Mouse (Mus musculus) intestine, postnatal 0 days (tissue): ENCODE results near the gene Mapk12. TPM values are rescaled to one million over a fixed set of nuclear protein-coding genes. Genes with fewer than 3 reads are reported as not detected.

ENCODE experiments used
- ATAC-seq: fragments of 200-750 bp; cut with Nextera tagmentation; 2 replicates; pipeline ENCODE4 v1.8.0; 2017; ENCODE audit warnings: mild to moderate bottlenecking, moderate TSS enrichment, moderate library complexity
- H3K27ac ChIP-seq: fragments of 300-500 bp; sonication (generic); 2 replicates; pipeline ENCODE4 v1.5.1; 2014; ENCODE audit warnings: mild to moderate bottlenecking, low read depth, low read length, moderate library complexity
- H3K27me3 ChIP-seq: fragments of 300-500 bp; sonication (generic); replicated peaks from 2 replicates; pipeline ENCODE4 v1.6.1; 2014; ENCODE audit warnings: low read length, mixed read lengths; ENCODE audit not compliant: control insufficient read depth, insufficient read depth
- H3K36me3 ChIP-seq: fragments of 300-500 bp; sonication (generic); 2 replicates; pipeline ENCODE4 v1.6.1; 2014; ENCODE audit warnings: mild to moderate bottlenecking, moderate library complexity; ENCODE audit not compliant: control insufficient read depth, insufficient read depth
- H3K4me1 ChIP-seq: fragments of 300-500 bp; sonication (generic); replicated peaks from 2 replicates; pipeline ENCODE4 v1.6.1; 2014; ENCODE audit warnings: antibody characterized with exemption, low read length, mixed read lengths; ENCODE audit not compliant: control insufficient read depth, insufficient read depth
- H3K4me2 ChIP-seq: fragments of 300-500 bp; sonication (generic); replicated peaks from 2 replicates; pipeline ENCODE4 v1.6.1; 2014; ENCODE audit warnings: low read depth, mild to moderate bottlenecking, moderate library complexity
- H3K4me3 ChIP-seq: fragments of 300-500 bp; sonication (generic); 2 replicates; pipeline ENCODE4 v1.5.1; 2014; ENCODE audit warnings: low read depth, low read length
- H3K9ac ChIP-seq: fragments of 300-500 bp; sonication (generic); 2 replicates; pipeline ENCODE4 v1.6.1; 2014; ENCODE audit warnings: mild to moderate bottlenecking, low read depth, low read length
- H3K9me3 ChIP-seq: fragments of 300-500 bp; sonication (generic); 2 replicates; pipeline ENCODE4 v1.6.1; 2016; ENCODE audit warnings: mixed run types; ENCODE audit not compliant: control insufficient read depth
- CTCF ChIP-seq: sonication (generic); IDR thresholded peaks from 2 replicates; pipeline ENCODE4 v1.5.1; 2016; ENCODE audit warnings: low read depth, mild to moderate bottlenecking, control low read depth, antibody characterized with exemption, moderate library complexity
- WGBS: fragments of 180-500 bp; shearing (Covaris S2); extraction: QIAGEN DNeasy Blood & Tissue Kit; methylation state at CpG from one replicate; pipeline ENCODE4 v1.1.7; 2014; 5-methylcytosine and 5-hydroxymethylcytosine counted together
- polyA plus RNA-seq: library from polyadenylated mRNA; unstranded; fragments of >200 nt; fragmentation: Nextera tagmentation; extraction: Ambion mirVana; gene quantifications from 2 replicates; pipeline ENCODE4 v1.2.1, GENCODE M21; 2015

The Mapk12 gene
- polyA plus RNA-seq, 1 experiment from 2014 or later = 2.7 TPM

DNA sequence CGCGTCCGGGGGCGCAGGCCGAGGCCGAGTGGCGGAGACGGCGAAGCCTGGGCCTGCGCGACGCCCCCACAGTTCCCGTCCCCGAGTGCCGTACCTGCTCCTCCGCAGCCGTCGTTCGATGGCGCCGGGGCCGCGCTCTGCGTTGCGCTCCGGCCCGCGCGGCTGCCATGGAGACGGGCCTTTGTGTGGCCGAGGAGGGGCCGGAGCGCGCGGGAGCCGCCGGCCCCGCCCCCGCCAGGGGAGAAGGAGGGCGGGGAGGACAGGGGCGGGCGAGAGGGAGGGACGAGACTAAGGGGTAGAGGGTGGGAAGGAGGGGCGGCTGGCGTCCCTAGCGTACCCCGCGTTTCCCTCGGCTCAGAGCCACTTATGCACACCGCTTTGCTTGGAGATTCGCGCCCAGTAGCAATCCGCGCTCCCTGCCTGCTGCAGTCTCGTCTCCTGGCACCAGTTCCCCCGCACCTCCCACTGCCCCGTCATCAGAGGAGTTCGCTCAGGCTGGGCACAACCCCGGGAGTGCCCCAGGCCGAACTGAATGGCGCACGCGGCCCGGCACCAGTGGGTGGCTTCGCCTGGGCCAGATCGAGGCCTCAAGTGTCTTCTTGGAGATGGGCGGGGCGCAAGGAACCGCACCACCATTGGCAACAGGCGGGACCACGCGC, 40.2 kb upstream of the Mapk12 start, which contains the start of gene Plxnb2:
Gene Plxnb2 (minus strand): TSS at position 218 of the 659 bp plus-strand sequence.
- H3K4me2 ChIP-seq = peak within 1 kb of the TSS; percentile 90
- 0% methylated on average over 61 of the region's 72 CpGs for WGBS
- peak; percentile 66 for ATAC-seq
- H3K4me1 ChIP-seq = peaks cover 27% of the 10 kb centered on the region
- H3K4me3 ChIP-seq = peak within 1 kb of the TSS; percentile 78
- no peaks in the 10 kb centered on the region for H3K27me3 ChIP-seq
- H3K9me3 ChIP-seq = no peaks in the 10 kb centered on the region
- TF ChIP-seq CTCF = no peak; the same call in 1 of the 2 replicates
- H3K36me3 ChIP-seq = no peaks in the 10 kb centered on the region
- H3K9ac ChIP-seq = peak within 1 kb of the TSS; percentile 79
- peak within 1 kb of the TSS; percentile 88 for H3K27ac ChIP-seq

DNA sequence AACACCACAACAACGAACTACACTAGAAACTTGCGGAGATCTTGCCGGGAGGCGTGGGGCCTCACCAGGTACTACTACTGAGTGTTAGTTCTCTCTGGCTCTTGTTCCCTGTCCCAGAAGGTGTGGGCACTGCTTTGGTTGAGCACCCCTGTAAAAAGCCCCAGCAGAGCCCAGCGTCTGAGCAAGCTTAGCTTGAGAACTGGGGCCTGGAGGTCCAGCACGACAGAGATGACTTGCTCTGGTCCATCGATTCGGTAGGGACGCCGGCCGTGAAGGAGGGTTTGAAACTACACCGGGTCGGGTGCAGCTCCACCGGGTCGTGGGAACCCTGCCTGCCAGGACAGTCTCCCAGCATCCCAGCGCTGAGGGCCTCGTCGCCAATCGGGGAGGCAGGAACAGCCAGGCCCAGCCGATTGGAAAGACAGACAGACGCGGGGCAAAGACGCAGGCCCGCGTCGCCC, 39.6 kb upstream of the Mapk12 start:
- under 1% methylated on average over 26 of the region's 26 CpGs for WGBS
- TF ChIP-seq CTCF = no peak

DNA sequence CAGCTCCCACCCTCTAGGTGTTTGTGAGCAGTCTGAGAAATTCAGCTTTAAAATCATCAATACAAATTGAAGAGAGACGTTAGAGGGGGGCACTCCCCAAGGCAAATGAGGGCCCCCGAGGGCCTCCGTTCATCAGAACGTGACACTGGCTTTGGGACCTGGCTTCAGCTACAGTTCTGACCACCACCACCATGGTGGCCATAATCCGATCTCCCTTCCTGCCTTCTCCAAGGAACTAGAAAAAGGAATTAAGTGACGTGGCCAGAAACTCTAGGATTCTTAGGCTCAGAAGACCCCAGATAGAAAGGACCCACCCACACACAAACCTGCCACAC, 39.1 kb upstream of the Mapk12 start:
- no peak for TF ChIP-seq CTCF
- H3K4me1 ChIP-seq = peaks cover 32% of the 10 kb centered on the region

More for the DNA sequence above, 39.6 kb upstream of the Mapk12 start:
- Histone ChIP-seq H3K27ac (peak overlapping the region; percentile 88), H3K27me3 (no peaks in the 10 kb centered on the region), H3K4me3 (peak overlapping the region; percentile 78), H3K4me2 (peak overlapping the region; percentile 90), H3K4me1 (peaks cover 32% of the 10 kb centered on the region), H3K9me3 (no peaks in the 10 kb centered on the region), H3K36me3 (no peaks in the 10 kb centered on the region), H3K9ac (peak overlapping the region; percentile 79)
- no peak for ATAC-seq

DNA sequence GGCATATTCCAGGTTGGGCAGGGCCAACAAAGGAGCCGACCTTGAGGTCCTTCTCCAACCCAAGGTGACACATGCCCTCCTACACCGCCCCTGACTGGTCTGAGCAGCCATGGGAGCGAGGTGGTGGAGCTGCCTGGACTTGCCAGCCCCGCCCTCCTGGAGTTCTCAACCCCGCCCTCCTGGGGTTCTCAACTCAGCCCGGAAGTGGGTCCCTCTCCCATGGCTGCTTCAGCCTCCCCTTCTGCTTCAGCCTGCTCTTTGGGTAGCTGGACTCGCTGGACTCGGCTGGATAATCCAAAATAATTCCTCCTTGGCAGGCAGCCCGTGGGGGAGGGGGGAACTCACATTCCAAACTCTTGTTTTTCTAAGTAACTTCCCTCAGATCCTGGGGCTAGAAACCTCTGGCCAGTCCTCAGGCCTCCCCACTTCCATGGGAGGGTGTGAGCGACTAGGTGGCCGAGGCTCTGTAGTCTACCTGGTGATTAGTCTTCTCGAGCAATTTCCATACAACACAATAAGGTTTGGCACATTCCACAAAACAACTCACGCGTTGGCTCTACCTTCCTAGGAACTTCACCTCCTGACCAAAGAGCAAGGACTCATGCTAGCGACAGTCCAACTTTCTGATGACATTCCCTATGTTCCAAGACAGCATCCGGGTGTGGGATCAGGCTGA, 38.6 kb upstream of the Mapk12 start:
- H3K36me3 ChIP-seq = no peaks in the 10 kb centered on the region
- peaks cover 34% of the 10 kb centered on the region for H3K4me1 ChIP-seq
- peak overlapping the region; percentile 78 for H3K4me3 ChIP-seq
- peak overlapping the region; percentile 90 for H3K4me2 ChIP-seq
- peak overlapping the region; percentile 88 for H3K27ac ChIP-seq
- H3K9me3 ChIP-seq = no peaks in the 10 kb centered on the region
- H3K27me3 ChIP-seq = no peaks in the 10 kb centered on the region
- WGBS = 1% methylated on average over 16 of the region's 16 CpGs
- TF ChIP-seq CTCF = no peak
- peak overlapping the region; percentile 79 for H3K9ac ChIP-seq
- peak; percentile 61 for ATAC-seq

More for the DNA sequence above, 39.1 kb upstream of the Mapk12 start:
- WGBS = under 1% methylated on average over 6 of the region's 6 CpGs
- no peaks in the 10 kb centered on the region for H3K9me3 ChIP-seq
- no peaks in the 10 kb centered on the region for H3K27me3 ChIP-seq
- H3K9ac ChIP-seq = peak overlapping the region; percentile 79; the same call in 1 of the 2 replicates
- ATAC-seq = no peak
- H3K36me3 ChIP-seq = no peaks in the 10 kb centered on the region
- peak overlapping the region; percentile 88 for H3K27ac ChIP-seq
- peak overlapping the region; percentile 90 for H3K4me2 ChIP-seq
- peak overlapping the region; percentile 78 for H3K4me3 ChIP-seq

DNA sequence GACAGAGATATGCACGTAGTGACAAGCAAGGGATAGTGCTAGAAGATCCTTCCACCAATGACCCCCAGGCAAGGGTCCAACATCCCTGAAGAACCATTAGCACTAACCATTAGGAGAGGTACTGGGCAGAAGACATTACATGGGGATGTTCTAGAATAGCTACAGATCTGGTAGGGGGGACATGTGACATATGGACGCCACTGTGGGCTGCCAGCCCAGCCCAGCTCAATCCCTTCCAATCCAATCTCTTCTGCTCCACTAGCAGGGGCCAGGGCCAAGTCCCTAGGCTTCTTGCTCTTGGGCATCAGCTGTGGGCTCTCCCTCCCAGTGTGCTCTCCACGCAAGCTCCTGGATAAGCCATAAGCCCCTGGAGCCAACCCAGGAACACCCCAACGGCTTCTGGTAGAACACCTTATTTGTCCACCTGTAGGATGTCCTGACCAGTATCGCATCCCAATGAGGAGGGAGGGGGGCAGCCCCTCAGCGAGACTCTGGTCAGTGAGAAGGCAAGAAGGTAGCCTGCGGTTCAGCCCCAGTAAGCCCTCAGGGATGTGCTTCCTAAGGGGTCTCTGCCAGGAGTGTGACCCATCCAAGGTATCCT, 37.9 kb upstream of the Mapk12 start:
- peaks cover 36% of the 10 kb centered on the region for H3K4me1 ChIP-seq
- no peaks in the 10 kb centered on the region for H3K36me3 ChIP-seq
- H3K27me3 ChIP-seq = no peaks in the 10 kb centered on the region
- H3K9me3 ChIP-seq = no peaks in the 10 kb centered on the region
- H3K27ac ChIP-seq = peak overlapping the region; percentile 88
- H3K9ac ChIP-seq = peak overlapping the region; percentile 79
- 47% methylated on average over 7 of the region's 7 CpGs for WGBS
- no peak for ATAC-seq
- TF ChIP-seq CTCF = no peak
- peak overlapping the region; percentile 90 for H3K4me2 ChIP-seq
- H3K4me3 ChIP-seq = peak overlapping the region; percentile 78
